Mouse (Mus musculus) olfactory bulb, adult 2 months (tissue): ENCODE data around the gene Tmc8.

Source experiments
- CTCF ChIP-seq: fragments of 200-500 bp; IDR thresholded peaks from 2 replicates; pipeline ENCODE4 v1.5.1; 2012; ENCODE audit warnings: low read depth, mild to moderate bottlenecking, low read length, moderate library complexity; ENCODE audit not compliant: insufficient read depth
- POLR2A ChIP-seq: fragments of 200-500 bp; IDR thresholded peaks from 2 replicates; pipeline ENCODE4 v1.6.1; 2012; ENCODE audit warnings: mild to moderate bottlenecking, low read depth, low read length, moderate library complexity; ENCODE audit not compliant: insufficient read depth

DNA sequence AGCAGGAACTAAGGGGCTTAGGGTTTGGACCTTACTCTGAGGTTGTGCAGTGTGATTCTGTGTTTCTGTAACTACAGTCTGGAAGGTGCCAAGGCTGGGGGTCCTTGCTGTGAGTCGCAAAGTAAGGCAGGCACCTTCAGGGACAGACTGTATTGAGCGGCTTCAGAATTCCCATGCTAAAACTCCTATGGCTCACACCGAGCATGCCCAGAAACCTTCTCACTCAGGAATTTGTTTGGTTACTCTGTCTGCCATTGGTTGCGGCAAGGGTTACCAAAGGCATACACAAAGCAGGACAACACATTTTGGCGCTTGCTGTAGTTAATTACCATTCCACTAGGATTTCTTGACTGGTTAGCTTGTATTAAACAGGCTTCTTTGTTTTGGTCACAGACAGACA, 44.3 kb downstream of the Tmc8 start:
- TF ChIP-seq POLR2A, result no peak
- no peak for TF ChIP-seq CTCF
